Mouse (Mus musculus): ENCODE measurements around the gene Ylpm1.

GRCm38 (mm10) chr12:85106292-85106691 lies 110.2 kb downstream of the Ylpm1 start:
- TF ChIP-seq CTCF (IDR thresholded peaks at IDR 0.05; ENCODE audit: low read depth) (no peak), EP300 (IDR thresholded peaks at IDR 0.05; ENCODE audit: low read depth) (no peak)
